Mouse (Mus musculus) neural tube, embryonic 15.5 days (tissue): ENCODE measurements around the gene Akap13. TPM values are rescaled to one million over a fixed set of nuclear protein-coding genes. Genes with fewer than 3 reads are reported as not detected.

Source experiments
- ATAC-seq: fragments of 200-750 bp; cut with Nextera tagmentation; 2 replicates; pipeline ENCODE4 v1.8.0; 2017; ENCODE audit warnings: mild to moderate bottlenecking, moderate TSS enrichment, moderate library complexity; ENCODE audit not compliant: low FRiP score
- H3K27ac ChIP-seq: fragments of 300-500 bp; sonication (generic); replicated peaks from 2 replicates; pipeline ENCODE4 v1.5.1; 2015; ENCODE audit warnings: mild to moderate bottlenecking, inconsistent platforms
- H3K27me3 ChIP-seq: fragments of 300-500 bp; sonication (generic); replicated peaks from 2 replicates; pipeline ENCODE4 v1.6.1; 2015; ENCODE audit warnings: inconsistent platforms
- H3K36me3 ChIP-seq: fragments of 300-500 bp; sonication (generic); 2 replicates; pipeline ENCODE4 v1.6.1; 2015; ENCODE audit warnings: inconsistent platforms
- H3K4me1 ChIP-seq: fragments of 300-500 bp; sonication (generic); 2 replicates; pipeline ENCODE4 v1.6.1; 2015; ENCODE audit warnings: inconsistent platforms
- H3K4me2 ChIP-seq: fragments of 300-500 bp; sonication (generic); 2 replicates; pipeline ENCODE4 v1.6.1; 2015; ENCODE audit warnings: inconsistent platforms, mild to moderate bottlenecking, moderate library complexity
- H3K4me3 ChIP-seq: fragments of 300-500 bp; sonication (generic); replicated peaks from 2 replicates; pipeline ENCODE4 v1.5.1; 2015; ENCODE audit warnings: mild to moderate bottlenecking, inconsistent platforms
- H3K9ac ChIP-seq: fragments of 300-500 bp; sonication (generic); replicated peaks from 2 replicates; pipeline ENCODE4 v1.6.1; 2015; ENCODE audit warnings: mild to moderate bottlenecking, inconsistent platforms
- H3K9me3 ChIP-seq: fragments of 300-500 bp; sonication (generic); replicated peaks from 2 replicates; pipeline ENCODE4 v1.6.1; 2016; ENCODE audit warnings: inconsistent platforms
- WGBS: fragments of 180-500 bp; shearing (Covaris S2); methylation state at CpG from one replicate; pipeline ENCODE4 v1.1.7; 2015; ENCODE audit warnings: mixed read lengths; 5-methylcytosine and 5-hydroxymethylcytosine counted together
- polyA plus RNA-seq: library from polyadenylated mRNA; unstranded; fragments of >200 nt; fragmentation: Nextera tagmentation; extraction: Ambion mirVana; gene quantifications from 2 replicates; pipeline ENCODE4 v1.2.1, GENCODE M21; 2015

Akap13 gene
- polyA plus RNA-seq, 1 experiment from 2014 or later, result 14.3 TPM

- H3K36me3 ChIP-seq, result no peaks in the 10 kb centered on the region
- H3K27ac ChIP-seq, result no peak overlapping the region
- peaks cover 22% of the 10 kb centered on the region for H3K4me1 ChIP-seq
- H3K27me3 ChIP-seq, result no peaks in the 10 kb centered on the region
- no peak overlapping the region for H3K9ac ChIP-seq
- no peaks in the 10 kb centered on the region for H3K9me3 ChIP-seq
- no peak for ATAC-seq
- H3K4me2 ChIP-seq, result peak overlapping the region; percentile 66
- WGBS, result 84% methylated on average over 2 of the region's 2 CpGs
- no peak overlapping the region for H3K4me3 ChIP-seq
Measured at GRCm38 (mm10) chr7:75644585-75644984, 189.3 kb downstream of the Akap13 start.

GRCm38 (mm10) chr7:75645156-75645933, 190.0 kb downstream of the Akap13 start:
- H3K4me3 ChIP-seq, result no peak overlapping the region
- peaks cover 22% of the 10 kb centered on the region for H3K4me1 ChIP-seq
- H3K9ac ChIP-seq, result no peak overlapping the region
- no peaks in the 10 kb centered on the region for H3K9me3 ChIP-seq
- H3K4me2 ChIP-seq, result no peak overlapping the region
- no peaks in the 10 kb centered on the region for H3K27me3 ChIP-seq
- no peak overlapping the region for H3K27ac ChIP-seq
- no peaks in the 10 kb centered on the region for H3K36me3 ChIP-seq
- WGBS, result 79% methylated on average over 5 of the region's 5 CpGs
- no peak for ATAC-seq

- no peak overlapping the region for H3K4me2 ChIP-seq
Measured at GRCm38 (mm10) chr7:75648051-75648450, 192.7 kb downstream of the Akap13 start.

GRCm38 (mm10) chr7:75648961-75649360, 193.6 kb downstream of the Akap13 start:
- Histone ChIP-seq H3K27me3 (no peaks in the 10 kb centered on the region), H3K9me3 (no peaks in the 10 kb centered on the region), H3K27ac (no peak overlapping the region), H3K4me3 (no peak overlapping the region), H3K4me2 (no peak overlapping the region), H3K36me3 (no peaks in the 10 kb centered on the region), H3K9ac (no peak overlapping the region), H3K4me1 (0 out of 2 replicates have a peak, but pooled peaks cover 2% of the 10 kb centered on the region)
- 91% methylated on average over 4 of the region's 4 CpGs for WGBS
- no peak for ATAC-seq

More at GRCm38 (mm10) chr7:75648051-75648450, 192.7 kb downstream of the Akap13 start:
- Histone ChIP-seq H3K4me3 (no peak overlapping the region), H3K36me3 (no peaks in the 10 kb centered on the region), H3K9me3 (no peaks in the 10 kb centered on the region), H3K4me1 (peaks cover 9% of the 10 kb centered on the region; the same call in 1 of the 2 replicates), H3K27ac (no peak overlapping the region), H3K9ac (no peak overlapping the region), H3K27me3 (no peaks in the 10 kb centered on the region)
- WGBS, result 91% methylated on average over 3 of the region's 3 CpGs
- no peak for ATAC-seq

GRCm38 (mm10) chr7:75649966-75650365, 194.6 kb downstream of the Akap13 start:
- 74% methylated on average over 1 of the region's 1 CpGs for WGBS
- H3K9ac ChIP-seq, result no peak overlapping the region
- H3K27ac ChIP-seq, result no peak overlapping the region
- H3K27me3 ChIP-seq, result no peaks in the 10 kb centered on the region
- ATAC-seq, result no peak
- H3K4me1 ChIP-seq, result no peaks in the 10 kb centered on the region
- H3K9me3 ChIP-seq, result no peaks in the 10 kb centered on the region
- H3K36me3 ChIP-seq, result no peaks in the 10 kb centered on the region
- H3K4me3 ChIP-seq, result no peak overlapping the region
- no peak overlapping the region for H3K4me2 ChIP-seq

- H3K4me3 ChIP-seq, result no peak overlapping the region
- H3K27ac ChIP-seq, result no peak overlapping the region
- H3K9me3 ChIP-seq, result no peaks in the 10 kb centered on the region
- no peaks in the 10 kb centered on the region for H3K27me3 ChIP-seq
- no peak for ATAC-seq
- H3K4me1 ChIP-seq, result no peaks in the 10 kb centered on the region
- H3K36me3 ChIP-seq, result no peaks in the 10 kb centered on the region
- WGBS, result 65% methylated on average over 3 of the region's 3 CpGs
- no peak overlapping the region for H3K4me2 ChIP-seq
- no peak overlapping the region for H3K9ac ChIP-seq
Measured at GRCm38 (mm10) chr7:75653684-75654317, 198.5 kb downstream of the Akap13 start.

GRCm38 (mm10) chr7:75655180-75656074, 200.1 kb downstream of the Akap13 start:
- ATAC-seq, result no peak
- WGBS, result 82% methylated on average over 11 of the region's 11 CpGs
- H3K27me3 ChIP-seq, result no peaks in the 10 kb centered on the region

GRCm38 (mm10) chr7:75656297-75656852, 201.0 kb downstream of the Akap13 start:
- Histone ChIP-seq H3K4me1 (no peaks in the 10 kb centered on the region), H3K9me3 (no peaks in the 10 kb centered on the region), H3K4me3 (no peak overlapping the region), H3K27me3 (no peaks in the 10 kb centered on the region), H3K27ac (no peak overlapping the region), H3K4me2 (no peak overlapping the region), H3K9ac (no peak overlapping the region), H3K36me3 (no peaks in the 10 kb centered on the region)
- WGBS, result 91% methylated on average over 9 of the region's 9 CpGs
- ATAC-seq, result no peak

More at GRCm38 (mm10) chr7:75655180-75656074, 200.1 kb downstream of the Akap13 start:
- Histone ChIP-seq H3K9me3 (no peaks in the 10 kb centered on the region), H3K4me2 (no peak overlapping the region), H3K4me3 (no peak overlapping the region), H3K4me1 (no peaks in the 10 kb centered on the region), H3K9ac (no peak overlapping the region), H3K36me3 (no peaks in the 10 kb centered on the region), H3K27ac (no peak overlapping the region; the same call in 1 of the 2 replicates)

- H3K4me2 ChIP-seq, result no peak overlapping the region
- H3K9me3 ChIP-seq, result no peaks in the 10 kb centered on the region
- H3K36me3 ChIP-seq, result no peaks in the 10 kb centered on the region
- H3K27ac ChIP-seq, result no peak overlapping the region
- ATAC-seq, result no peak
- H3K9ac ChIP-seq, result no peak overlapping the region
- no peak overlapping the region for H3K4me3 ChIP-seq
- H3K4me1 ChIP-seq, result no peaks in the 10 kb centered on the region
- H3K27me3 ChIP-seq, result no peaks in the 10 kb centered on the region
- WGBS, result 86% methylated on average over 1 of the region's 1 CpGs
Measured at GRCm38 (mm10) chr7:75656896-75657295, 201.6 kb downstream of the Akap13 start.

- Histone ChIP-seq H3K9ac (no peak overlapping the region), H3K27me3 (no peaks in the 10 kb centered on the region), H3K27ac (no peak overlapping the region), H3K4me2 (no peak overlapping the region), H3K36me3 (no peaks in the 10 kb centered on the region), H3K9me3 (no peaks in the 10 kb centered on the region), H3K4me3 (no peak overlapping the region), H3K4me1 (no peaks in the 10 kb centered on the region)
- WGBS, result 94% methylated on average over 3 of the region's 3 CpGs
- ATAC-seq, result no peak
Measured at GRCm38 (mm10) chr7:75664455-75664854, 209.1 kb downstream of the Akap13 start.

GRCm38 (mm10) chr7:75666982-75667381, 211.6 kb downstream of the Akap13 start:
- no peaks in the 10 kb centered on the region for H3K36me3 ChIP-seq
- H3K9me3 ChIP-seq, result no peaks in the 10 kb centered on the region
- H3K27me3 ChIP-seq, result no peaks in the 10 kb centered on the region
- no peak overlapping the region for H3K9ac ChIP-seq
- no peak overlapping the region for H3K4me3 ChIP-seq
- no peak overlapping the region for H3K4me2 ChIP-seq
- ATAC-seq, result no peak
- H3K4me1 ChIP-seq, result no peaks in the 10 kb centered on the region
- no peak overlapping the region for H3K27ac ChIP-seq
- 92% methylated on average over 3 of the region's 3 CpGs for WGBS
